Mouse (Mus musculus): ENCODE results near the gene Pld5.
A peak's percentile ranks its signal among the peaks of the same experiment; 100 is the strongest.

The Pld5 gene

DNA sequence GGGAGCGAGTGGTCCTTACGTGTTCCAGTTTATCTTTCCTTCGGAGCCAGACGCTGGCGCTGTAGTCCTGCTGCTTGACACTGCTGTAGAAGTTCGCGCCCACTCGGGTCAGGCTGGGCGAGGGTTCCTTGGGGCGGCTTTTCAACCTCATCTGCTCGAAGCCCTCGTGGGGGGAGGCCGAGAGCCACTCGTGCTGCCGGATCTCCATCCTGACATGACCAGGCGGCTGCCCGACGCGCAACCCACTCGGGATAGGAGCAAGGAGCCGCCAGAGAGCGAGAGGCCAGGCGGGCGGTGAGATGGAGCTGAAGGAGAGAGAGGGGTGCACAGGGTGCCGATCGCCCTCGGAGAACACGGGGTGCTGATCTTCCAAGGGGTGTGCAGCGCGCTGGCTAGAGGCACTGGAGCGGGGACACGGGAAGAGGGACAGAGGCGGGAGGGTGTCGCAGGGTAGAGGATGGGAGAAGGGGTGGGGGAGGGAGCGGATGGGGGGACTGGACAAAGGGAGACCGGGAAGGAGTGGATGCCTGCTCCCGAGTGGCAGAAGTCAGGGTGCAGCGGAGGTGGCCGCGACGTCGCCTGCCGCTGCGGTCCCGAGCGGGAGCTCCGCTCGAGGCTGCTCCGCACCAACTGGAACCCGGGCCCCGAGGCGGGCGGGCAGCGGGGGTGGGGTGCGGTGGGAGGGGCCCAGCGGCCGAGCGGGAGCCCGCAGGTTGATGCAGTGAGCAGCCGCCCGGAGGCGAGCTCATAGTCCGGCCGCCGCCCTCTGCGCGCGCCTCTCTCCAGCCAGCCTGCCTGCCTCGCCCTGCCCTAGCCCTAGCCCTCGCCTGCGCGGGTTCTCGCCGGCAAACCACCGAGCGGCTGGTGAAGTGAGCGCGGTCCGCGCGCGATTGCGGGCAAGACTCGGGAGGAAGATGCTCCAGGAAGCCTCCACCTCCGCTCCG, at the start of gene Pld5:
Gene Pld5 (minus strand): TSS at position 646 of the 944 bp plus-strand sequence.
- peak; percentile 70 for DNase-seq

DNA sequence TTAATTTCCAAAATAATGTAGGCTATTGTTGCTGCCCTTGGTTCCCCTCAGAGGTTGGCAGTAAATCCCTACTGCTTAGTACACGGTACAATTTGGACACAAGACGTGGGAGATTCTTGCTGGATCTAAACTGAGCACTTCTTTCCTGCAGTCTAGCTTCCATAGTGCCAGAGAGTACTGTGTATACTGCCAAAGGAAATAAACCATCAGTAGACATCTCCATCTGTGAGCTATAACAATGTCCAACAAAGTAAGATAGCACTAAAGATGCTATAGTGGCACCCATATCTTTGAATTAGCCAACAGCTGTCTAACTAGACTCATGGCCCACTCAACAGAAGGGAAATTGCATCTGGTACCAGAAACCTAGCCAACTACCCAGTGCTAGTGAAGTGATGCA, 40.0 kb upstream of the Pld5 start:
- no peak for DNase-seq

DNA sequence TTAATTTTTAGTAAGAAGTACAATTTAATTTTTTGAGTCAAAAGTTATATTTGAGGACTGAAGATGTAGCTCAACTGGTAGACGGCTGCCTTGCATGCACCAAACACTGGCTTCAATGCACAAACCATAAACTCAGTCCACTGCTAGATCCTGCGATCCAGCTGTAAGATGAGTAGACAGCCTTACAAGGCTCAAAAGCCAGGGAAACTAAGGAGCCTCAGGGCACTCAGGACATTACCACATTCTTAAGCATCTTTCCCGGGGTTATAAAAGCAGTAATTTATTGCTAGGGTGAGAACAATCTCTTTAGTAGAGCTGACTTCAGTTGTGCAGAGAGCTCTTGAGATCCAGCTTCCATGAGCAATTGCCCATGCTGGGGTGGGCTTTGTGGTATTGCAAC, 35.1 kb upstream of the Pld5 start:
- DNase-seq, result no peak

GRCm38 (mm10) chr1:176289396-176289795, 14.3 kb upstream of the Pld5 start:
- DNase-seq, result no peak

GRCm38 (mm10) chr1:176275611-176275980, 484 bp upstream of the Pld5 start:
- DNase-seq, result no peak

DNA sequence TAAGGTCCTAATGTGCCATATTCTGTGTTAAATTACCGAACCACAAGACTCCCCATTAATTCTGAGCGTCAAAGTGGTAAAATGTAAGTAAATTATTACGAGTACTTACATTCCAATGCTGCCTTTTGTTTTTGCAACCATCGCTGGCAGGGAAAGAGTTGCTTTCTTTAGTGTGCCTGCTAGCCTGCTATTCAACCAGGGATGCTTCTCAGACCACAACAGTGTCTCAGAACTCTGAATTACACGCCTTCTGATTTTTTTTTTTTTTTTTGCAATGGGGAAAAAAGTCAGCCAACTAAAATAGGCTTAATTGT, 26.4 kb downstream of the Pld5 start:
- DNase-seq, result no peak

- DNase-seq, result peak; percentile 10
Observed at GRCm38 (mm10) chr1:176247885-176248716, 27.0 kb downstream of the Pld5 start.

DNA sequence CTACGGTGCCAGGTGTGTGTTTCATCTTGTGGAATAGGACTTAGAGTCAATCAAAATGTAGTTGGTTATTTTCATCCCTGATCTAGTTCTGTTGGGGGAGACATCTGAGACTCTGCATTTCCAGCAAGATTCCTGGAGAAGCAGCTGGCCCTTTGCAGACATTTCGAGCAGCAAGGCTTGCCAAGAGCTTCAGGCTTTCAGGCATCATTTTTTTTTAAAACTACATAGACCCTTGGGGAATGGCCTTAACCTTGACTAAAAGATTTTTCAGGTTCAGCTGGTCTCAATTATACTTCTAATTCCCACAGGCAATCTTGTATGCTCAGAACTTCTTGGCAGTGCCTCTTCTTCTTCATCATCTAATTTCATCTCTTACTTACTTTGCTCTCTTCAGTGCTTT, 35.9 kb downstream of the Pld5 start:
- DNase-seq, result no peak

GRCm38 (mm10) chr1:176223794-176224193, 51.3 kb downstream of the Pld5 start:
- DNase-seq, result peak; percentile 48

DNA sequence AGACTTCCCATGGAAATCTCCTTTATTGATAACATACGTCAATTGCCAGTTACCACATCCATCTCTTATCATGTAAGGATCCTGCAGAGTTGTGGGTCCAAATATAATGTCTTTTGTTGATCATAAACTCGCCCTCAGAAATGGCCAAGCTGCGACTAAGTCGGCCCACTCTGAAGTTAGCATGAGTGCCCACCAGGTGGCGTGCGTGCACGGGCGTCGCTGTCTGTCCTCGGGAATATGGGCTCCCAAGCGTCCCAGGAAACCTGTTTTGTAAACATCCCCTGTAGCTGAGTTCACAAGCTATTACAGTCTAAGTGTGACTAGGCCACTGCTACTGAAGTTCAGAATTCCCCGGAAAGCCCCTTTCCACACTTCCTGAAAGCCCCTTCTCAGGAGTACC, 51.9 kb downstream of the Pld5 start:
- peak; percentile 88 for DNase-seq

GRCm38 (mm10) chr1:176218217-176218616, 56.9 kb downstream of the Pld5 start:
- DNase-seq, result peak; percentile 13

GRCm38 (mm10) chr1:176213645-176214221, 61.4 kb downstream of the Pld5 start:
- peak; percentile 87 for DNase-seq

DNA sequence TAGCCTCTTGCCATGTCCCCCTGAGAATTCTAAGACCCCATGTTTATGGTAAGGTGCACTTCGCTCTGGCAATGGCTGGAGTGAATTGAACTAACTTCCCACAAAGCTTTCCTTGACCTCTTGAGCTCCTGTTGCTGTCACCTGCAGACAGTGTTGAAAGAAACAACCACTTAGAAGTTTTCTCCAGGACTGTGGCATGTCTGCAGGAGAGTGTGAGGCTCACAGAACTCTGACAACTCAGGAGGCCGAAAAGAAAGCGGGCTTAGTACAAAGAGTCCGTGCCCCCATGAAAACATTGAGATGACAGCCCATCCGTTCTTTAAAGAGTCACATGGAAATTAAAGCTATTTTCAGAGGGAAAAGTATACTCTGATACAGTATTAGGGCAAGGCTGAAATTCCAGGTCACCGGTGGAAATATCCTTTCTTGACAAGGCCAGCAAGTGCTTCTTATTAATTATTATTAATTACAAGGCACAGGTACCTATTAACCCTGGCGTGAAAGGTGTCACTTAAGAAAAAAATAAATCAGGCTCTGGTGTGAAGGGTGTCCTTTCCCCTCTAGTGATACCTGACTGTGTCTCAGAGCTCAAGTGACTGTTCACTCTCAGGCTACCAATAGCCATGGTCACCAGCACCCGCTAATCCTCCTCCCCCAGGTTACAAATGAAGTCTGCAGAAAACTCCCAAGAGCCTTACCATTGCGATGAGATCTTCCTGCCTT, 62.0 kb downstream of the Pld5 start:
- DNase-seq, result peak; percentile 55

DNA sequence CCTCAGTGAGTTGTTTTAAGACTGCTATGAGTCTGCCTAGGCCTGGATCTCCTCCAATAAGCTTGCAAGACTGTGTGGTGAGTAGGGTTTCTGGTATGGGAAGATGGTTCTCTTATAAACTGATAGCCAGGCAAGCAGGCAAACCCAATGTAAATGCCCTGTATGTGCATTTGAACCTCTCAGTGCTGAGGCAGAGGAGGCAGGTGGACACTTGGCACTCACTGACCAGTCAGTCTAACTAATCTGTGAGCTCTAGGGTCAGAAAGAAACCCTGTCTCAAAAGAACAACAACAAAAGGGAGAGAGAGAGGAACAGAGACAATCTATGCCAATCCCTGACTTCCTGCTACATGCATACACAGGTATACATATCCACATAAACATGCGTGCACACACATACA, 64.3 kb downstream of the Pld5 start:
- DNase-seq, result peak; percentile 64

DNA sequence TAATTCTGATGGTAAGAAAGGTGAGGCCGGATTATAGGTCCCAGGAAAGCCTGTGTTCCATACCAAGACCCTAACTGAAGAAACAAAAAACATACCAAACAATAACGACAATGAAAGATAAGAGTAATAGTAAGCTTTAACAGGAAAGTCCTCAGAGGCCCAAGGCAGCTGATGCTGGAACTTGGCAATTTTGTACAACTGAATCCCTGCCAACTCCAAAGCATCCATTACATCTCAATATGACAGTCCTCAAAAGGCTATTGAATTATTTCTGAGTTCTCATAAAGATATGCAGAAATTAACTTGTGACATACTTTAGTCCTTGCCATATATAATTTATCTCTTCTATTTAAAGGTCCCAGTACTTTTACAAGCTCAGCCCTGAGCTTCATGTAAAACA, 67.1 kb downstream of the Pld5 start:
- DNase-seq, result peak; percentile 48

- no peak for DNase-seq
Observed at GRCm38 (mm10) chr1:176202360-176202759, 72.8 kb downstream of the Pld5 start.

GRCm38 (mm10) chr1:176197036-176197766, 77.9 kb downstream of the Pld5 start:
- DNase-seq, result peak; percentile 98

DNA sequence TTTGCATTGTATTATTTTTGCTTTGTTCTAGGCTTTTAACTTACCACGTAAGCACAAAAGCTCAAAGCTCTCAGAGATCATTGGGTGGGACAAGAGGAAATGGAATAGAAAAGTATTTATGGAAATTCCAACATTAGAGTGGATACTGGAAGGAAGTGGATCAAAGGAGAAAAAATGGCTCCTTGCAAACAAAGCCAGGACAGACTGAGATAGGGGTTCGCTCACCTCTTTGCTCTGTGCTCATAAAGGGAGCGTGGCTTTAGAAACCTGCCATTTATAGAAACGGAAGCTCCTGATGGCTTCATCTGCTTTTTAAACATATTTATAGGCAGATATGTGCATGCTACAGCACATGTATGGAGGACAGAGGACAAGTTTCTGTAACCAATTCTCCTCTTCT, 78.8 kb downstream of the Pld5 start:
- no peak for DNase-seq

DNA sequence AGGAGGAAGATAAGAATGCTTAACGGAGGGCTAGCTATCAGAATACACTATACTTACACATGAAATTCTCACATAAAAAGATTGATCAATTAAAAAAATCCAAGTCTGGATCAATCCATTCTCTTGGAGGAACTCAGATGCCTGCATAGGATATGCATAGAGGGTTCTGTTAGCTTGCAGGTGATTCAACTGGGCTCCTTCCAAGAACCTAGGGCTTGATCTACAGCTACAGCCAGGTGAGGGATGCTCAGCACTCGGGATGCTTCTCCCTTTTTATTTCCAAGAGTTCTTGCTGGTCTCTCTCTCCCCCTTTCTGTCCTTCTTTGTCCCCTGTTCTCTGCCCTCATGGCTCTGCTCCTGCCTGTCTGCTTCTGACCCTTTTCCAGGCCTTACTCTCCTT, 80.4 kb downstream of the Pld5 start:
- DNase-seq, result peak; percentile 65

DNA sequence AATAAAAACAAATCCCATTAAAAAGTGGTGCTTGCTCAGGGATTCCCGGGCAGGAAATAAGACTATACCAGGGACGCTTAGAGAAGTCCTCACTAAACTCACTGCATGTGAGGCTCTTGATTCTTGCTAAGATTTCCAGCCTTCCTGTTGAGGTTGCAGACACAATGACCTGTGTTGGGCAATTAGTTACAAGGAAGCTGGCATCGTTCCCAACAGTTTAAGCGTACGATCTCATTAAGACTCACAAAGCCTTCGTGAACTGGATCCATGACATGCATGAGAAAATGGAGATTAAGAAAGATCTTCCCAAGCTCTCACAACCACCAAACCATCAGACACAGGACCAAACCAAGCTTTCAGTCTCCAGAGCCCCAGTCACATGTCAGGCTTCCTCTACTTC, 91.1 kb downstream of the Pld5 start:
- DNase-seq, result no peak

DNA sequence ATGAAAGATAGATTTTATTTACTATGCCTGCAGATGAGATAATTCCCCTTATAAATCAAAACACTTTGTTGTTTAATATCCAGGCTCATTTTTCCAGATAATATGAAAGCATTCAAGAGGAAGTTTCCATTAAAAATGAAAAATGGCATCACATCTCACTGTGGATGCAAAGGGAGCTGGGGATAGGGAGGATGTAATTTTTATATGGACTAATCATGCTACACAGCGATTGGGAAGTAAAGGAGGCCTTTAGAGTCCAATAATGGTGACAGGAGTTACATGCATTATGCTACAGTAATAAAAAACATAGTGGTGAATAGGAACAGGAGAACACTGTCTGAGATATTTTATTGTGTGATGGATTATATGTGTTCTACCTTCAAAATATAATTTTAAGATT, 100.1 kb downstream of the Pld5 start:
- DNase-seq, result no peak

- peak; percentile 85 for DNase-seq
Observed at GRCm38 (mm10) chr1:176167784-176168183, 107.3 kb downstream of the Pld5 start.
